Mouse (Mus musculus) c-Kit-negative CD71-positive TER-119-positive erythroid progenitor cells, embryonic 14.5 days (primary cell): ENCODE data around the gene Nedd9.

Experiments
- DNase-seq: peaks from one replicate; pipeline ENCODE4 v3.0.0-alpha.2; 2013; ENCODE audit warnings: low read depth, low spot score

Nedd9 gene

DNA sequence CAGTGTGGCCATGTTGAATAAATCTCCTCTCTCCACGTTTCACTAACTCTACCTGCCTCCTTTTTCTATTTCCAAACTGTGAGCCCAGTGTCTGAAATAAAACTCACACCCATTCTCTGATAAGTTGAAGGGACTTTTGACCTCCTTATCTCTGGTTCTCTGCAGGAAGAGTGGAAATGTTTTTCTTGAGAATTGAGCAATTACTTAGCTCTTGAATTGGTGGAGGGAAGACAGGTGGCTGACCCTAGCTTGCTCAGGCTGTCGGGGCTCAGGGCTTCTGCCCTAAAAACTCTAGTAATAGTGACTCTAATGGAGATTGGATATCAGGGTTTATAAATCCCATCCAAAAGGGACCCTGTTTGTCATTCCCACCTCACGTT is 143.3 kb downstream of the Nedd9 start:
- no peak for DNase-seq

DNA sequence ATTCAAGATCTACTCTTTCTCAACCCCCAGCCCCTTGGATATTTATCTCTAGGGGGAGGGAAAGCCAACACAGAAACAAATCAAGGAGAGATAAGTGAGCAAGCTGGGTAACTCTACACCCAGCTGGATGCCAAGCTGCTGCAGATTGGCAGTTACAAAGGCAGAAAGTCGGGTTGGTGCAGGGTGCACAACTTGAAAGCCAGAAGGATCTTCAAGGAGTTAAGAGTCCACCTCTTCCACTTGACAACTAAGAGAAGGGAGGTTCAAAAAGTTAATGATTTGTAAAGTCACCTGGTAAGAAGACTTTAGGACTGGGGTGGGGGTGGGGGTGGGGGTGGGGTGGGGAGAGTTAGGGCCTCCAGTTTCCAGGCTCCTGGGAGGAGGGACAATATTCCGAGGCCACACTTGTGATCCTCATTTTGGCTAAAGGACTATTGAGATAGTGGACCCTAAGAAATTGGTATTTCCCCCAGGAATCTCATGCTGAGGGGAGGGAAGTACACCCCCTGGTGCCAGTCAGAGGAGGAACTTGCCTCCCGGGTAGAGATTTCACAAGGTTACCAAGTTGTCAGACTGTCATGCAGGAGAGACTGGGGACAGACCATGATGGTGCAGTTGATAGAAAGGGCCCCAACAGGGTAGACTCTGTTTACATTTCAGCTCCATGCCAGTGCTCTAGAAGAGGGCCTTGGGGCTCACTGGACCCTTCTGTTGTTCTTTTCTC is 143.8 kb downstream of the Nedd9 start:
- DNase-seq, result no peak

DNA sequence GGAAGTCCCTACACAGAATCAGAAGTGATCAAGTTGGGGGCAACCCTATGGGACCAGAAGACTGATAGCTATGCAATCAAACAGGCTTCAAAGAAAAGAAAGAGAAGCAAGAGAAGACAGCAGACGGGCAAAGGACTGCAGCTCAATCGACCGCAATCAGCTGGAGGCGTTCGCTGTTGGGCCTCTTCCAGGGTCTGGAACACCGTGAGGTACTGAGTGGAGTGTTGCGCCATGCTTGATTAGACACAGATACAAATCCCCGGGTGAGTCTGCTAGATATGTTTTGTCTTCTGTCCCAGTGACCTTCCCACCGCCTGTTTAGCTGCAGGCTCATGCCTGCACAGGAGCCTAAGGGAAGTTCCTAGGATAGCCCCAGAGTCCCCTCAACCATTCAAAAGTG is 145.7 kb downstream of the Nedd9 start:
- DNase-seq, result no peak

DNA sequence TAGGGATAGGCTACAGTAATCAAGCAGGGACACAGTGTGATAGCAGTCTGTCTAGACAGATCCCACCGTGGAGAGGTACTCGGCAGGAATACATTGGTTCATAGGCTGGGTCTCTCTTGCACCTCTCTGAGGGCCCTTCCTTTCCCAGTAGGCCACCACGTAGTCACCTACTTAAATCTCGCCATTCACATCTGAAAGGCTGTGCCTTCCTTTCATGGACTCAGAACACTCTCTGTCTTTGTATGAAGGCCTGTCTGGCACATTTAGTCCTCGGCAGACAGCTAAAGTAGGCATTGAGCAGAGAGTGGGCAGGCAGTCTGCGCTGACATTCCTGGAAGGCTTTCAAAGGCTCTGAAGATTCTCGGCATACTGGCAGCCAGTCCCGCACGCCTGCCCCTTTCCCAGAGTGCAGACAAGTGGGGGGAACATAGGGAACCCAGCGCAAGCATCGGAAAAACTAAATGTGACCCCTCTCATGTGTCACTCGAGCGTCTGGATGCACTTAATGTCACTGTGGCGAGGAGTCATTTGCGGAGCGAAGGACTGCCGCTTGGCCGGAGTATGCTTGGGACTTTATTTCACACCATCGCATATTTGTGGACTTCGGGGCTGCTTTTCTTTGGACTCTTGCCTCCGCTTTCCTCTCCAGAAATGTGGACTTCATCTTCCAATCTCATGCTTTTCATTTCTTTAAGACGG is 147.4 kb downstream of the Nedd9 start:
- no peak for DNase-seq

DNA sequence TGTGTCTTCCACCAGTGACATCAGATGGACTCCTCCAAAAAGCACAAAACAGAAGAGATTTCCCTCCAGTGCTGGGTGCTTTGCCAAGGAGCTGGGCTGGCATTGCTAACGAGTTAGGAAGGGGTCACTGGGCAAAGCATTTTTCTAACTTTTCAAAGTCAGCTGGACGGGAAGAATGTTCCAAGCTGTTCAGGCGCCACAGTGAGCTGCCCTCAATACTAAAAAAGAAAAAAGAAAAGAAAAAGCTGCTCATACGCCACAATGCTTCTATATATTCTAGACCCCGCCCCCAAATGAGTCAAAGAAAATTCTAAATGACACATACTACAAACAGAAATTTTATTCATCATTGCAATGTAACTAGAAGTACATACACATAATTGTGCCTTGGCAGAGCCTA is 148.0 kb downstream of the Nedd9 start:
- no peak for DNase-seq

DNA sequence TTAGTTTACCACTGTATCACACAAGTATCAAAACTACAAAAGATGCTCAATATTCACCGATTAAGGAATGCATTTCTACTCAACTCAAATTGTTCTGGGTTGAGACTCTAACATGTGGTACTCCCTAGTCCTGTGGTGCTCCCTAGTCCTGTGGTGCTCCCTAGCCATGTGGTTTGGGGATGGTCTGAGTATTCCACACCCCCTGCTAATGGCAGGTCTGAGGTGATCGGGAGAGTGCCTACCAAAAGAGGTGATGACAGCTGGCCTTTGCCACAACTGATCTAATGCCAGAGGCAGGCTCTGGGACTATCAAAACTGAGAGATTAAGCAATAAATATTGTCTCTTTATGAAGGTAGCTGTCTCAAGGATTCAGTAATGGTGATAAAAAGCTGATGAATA is 149.8 kb downstream of the Nedd9 start:
- no peak for DNase-seq

DNA sequence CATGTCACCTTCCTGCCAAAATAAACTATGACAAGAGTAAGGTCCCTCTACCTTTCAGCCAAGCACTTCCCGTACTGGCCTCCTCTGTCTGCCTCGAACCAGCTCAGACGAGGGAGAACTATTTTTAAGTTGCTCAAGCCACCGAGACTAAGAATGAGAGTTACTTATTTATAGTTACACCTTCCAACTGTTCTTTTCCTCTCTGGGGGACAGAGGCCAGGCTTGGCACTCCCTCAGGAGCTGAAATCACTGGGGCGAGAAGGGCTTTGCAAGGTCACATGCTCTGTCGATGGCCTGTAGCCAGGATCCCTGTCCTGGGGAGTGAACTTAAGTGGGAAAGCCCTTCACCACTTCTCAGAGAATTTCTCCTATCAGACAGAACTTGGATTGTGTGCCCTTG is 150.9 kb downstream of the Nedd9 start:
- no peak for DNase-seq

DNA sequence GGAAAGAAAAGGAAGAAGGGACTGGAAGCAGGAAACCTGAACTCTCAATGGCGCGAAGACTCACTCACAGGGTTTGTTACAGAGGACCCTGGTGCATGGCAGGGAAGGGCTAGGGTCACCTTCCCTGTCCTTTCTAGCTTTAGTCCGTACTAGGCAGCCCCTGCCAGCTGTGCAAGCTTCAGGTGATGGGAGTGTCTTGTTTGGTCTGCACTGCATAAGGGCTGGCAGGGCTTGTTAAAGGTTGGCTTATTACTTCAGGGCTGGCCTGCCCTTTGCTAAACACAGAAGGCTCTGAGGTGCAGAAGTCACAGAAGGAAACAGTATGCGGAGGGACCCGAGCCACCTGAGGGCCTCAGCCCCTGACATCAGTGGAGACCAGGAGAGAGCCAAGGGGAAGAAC is 151.4 kb downstream of the Nedd9 start:
- DNase-seq, result no peak

DNA sequence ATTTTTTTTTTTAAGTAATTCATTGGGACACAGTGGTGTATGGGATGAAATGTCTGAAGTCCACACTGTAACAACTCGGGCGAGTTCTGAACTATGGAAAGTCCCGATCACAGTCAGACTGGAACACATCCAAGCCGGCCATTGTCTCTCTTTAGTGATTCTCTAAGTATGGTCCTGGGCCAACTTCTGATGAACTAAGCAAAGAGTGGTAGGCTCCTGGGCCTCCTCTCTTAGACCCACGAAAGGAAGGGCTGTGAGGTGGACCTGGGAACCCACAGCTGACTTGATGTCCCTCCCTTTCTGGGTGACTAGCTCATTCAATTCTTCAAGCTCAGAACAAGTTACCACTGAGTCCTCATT is 152.5 kb downstream of the Nedd9 start:
- no peak for DNase-seq

DNA sequence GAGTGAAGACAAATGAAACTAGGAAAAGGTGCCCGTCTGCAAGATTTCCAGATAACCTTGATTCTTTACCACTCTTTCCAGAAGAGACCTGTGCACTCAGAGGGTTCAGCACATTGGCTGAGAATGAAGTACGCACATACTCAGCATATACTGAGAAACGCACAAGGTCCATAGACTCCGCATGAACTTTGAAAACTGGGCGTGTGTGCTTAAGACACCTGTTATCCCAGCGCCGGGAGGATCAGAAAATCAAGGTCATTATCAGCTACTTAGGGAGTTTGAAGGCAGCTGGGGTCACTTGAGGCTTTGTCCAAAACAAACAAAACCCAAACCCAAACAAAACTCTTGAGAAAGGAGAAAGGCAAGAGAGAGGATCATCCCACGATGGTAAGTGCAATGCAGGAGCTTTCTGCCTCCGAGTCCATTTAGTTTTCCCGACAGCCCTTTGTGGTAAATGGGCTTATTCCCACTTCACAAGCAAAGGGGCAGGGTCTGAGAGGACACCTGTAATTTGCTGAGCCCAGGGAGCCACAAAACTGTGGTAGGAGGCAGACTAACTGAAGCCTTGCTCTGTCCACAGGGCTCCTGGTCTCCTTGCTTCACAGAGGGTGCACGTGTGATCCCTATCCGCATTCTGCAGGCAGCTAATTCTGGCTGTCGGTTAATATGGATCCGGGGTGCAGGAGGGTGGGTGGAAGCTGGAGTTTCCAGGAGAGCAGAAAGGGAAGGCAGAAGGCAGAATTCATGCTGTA is 153.1 kb downstream of the Nedd9 start:
- no peak for DNase-seq

DNA sequence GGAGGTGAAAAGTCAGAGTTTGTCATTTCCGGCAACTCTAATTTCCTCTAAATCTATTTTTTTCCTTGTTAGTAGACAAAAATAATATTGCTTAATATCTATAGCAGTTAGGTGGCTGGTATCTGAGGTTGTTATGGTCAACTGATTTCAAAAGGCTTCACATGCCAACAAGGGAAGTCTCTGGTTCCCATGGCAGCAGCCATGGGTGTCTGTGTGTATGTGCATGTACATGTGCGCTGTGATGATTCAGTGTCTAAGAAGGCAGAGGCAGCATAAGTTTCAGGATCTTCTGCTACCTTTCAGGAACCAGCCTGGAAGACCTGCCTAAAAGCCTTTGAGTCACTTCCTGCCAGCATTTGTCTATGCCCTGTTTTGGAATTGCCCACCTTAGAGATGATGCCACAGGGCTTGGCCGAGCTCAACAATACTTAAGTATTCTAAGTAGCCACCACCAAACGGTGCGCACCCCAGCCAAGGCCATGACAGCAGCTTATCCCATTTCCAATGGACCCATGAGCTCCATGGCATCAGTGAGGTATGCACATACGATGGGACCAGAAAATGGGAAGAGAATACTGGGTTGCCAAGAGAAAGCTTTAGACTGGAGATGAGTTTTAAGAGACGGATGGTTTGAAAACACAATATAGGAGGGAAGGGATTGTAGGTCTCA is 155.4 kb downstream of the Nedd9 start:
- no peak for DNase-seq

DNA sequence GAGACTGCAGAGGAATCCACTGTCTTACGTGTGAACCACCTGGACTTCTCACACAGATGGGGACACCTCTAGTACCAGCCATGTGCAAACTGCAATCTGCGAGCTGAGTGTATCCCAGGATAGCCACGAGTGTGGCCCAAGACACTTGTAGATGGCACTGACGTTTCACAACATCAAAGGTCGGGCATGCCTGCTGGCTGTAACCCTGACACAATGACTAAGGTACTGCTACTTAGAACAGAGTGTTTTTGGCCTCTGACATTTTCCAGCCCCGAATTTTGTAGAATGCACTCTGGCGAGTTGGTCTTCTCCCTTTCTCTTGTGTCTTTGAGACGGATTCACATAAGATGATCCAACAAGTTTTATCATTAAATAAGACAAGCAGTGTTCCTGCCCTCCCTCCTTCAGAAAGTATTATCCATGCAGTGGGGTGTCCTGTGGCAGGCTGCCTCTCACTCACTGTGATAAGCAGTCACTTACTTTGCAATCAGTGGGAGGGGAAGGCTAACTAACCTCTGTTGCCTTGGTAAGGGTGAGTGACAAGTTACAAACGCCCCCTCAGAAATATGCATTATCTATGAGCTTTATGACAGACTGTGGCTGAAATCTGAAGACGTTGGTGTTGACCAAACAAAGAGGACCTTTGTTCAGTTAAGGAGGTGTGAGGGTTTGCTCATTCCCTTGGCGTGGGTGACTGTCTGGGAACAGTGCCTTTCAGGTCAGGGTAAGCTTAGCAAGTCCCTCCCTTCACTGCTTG is 156.4 kb downstream of the Nedd9 start:
- no peak for DNase-seq

DNA sequence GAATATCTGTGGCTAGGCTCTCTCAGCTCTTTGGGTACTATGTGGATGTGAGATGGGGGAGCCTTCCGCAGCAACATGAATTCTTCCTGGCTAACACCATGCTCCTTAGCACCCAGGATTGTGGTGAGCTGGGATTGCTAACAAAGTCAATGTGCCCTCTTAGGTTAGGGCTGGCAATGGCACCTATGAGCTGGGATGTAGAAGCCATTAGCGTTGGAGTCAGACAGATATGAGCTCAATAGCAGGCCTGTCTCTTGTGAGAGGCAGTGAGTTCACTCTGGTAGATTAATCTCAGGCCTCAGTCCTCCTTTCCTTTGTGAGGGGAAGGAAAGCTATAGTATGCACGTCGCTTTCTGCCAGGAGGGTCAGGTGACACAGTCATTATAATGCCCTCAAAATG is 157.1 kb downstream of the Nedd9 start:
- no peak for DNase-seq

DNA sequence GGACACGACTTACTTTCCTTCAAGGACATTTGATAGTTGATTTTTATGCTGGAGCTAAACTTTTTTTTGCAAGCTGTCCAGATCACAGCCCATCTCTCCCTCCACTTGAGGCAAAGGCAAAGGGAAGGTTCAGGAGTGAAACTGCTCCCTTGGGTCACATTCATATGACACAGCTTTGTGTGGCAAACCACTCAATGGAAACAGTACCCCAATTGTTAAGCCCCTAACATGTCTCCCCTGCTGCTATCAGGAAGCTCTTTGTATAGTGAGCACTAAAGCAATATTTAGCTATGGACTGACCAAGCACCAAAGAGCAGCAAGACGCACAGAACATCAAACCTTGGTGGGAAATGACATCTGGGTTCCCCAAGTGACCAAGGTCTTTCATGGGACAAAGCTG is 158.7 kb downstream of the Nedd9 start:
- DNase-seq, result no peak

DNA sequence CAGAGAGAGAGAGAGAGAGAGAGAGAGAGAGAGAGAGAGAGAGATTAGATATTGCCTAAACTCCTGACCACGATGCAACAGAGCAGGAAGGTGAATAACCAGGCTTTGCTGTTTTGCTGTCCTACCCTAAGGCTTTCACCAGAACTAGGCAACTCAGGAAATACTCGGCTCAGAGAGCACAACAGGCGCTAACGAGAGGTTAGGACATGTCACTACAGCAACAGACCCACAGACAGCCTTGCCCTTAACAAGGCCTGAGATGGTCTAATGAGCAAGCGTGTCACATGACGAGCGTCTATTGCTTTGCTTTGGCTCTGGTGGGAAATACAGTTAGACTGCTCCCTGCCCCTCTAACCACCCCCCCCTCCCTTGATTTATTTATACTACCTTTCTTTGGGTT is 159.6 kb downstream of the Nedd9 start:
- DNase-seq, result no peak

DNA sequence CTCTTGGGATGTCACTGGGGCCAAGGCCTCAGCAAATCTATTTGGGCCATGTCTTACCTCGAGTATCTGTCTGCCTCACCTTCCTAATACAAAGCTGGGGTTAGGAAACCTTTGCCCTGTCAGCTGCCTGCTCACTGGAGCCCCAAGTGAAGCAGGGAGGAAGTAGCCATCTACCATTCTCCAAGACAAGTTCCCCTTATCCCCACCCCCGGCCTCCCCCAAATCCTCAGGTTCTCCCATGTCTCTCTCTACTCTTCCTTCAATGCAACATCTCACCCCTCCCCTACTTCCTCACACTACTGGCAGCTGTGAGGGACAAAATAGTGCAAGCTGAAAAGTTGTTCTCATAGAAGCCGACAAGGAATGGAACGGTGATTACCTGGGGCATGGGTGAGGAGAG is 161.0 kb downstream of the Nedd9 start:
- no peak for DNase-seq

DNA sequence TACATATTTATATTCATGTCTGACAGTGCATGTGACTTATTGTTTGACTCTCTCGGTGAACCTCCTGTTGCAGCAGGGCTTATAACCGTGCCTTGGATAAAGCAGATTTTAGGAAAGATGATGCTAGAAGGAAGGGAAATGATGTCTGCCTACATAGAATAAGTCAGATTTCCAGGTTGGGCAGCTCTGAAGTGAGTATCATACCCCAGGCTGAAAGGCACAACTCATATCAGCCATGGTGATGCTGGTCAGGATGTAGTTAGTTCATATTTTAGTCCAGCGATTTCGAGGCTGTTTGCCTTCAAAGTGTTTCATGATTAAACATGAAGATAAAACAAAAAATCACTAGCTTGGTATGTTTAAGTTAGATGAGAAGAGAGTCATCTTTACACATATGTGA is 161.8 kb downstream of the Nedd9 start:
- no peak for DNase-seq

DNA sequence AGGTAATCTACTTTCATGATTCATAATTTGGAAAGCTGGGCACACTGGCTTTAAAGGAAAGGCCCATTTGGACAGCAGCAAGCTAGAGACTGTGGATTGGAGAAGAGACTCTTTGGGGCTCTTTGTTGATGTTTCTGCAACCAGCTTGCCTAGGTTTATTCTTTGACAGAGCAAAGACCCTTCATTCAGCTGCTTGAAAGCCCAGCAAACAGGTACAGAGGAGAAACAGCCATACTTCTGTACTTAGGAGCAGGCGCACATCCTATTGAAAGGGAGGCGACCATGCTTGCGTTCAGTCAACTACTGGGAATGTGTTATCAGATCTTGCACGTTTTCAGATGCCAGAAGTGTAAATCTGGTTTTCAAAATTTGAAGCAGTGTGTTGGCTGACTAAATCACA is 162.5 kb downstream of the Nedd9 start:
- DNase-seq, result no peak

DNA sequence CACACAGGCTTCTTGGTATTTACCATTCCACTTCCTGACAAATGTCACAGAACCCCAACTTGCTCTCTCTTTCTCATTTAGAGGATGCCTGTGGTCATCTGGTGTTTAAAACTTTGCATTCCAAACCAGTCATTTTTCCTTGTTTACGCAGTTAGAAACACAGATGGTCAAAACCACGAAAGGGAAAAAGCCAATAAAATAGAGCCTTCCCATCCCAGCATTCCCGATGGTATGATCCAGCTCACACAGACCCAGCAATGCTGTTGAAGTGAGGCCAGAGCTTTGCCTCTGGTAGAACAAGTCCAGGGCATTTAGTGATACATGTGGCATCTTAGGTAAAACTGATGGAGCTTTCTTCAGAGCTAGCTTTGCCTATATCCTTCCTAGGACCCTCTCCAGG is 165.7 kb downstream of the Nedd9 start:
- DNase-seq, result no peak

DNA sequence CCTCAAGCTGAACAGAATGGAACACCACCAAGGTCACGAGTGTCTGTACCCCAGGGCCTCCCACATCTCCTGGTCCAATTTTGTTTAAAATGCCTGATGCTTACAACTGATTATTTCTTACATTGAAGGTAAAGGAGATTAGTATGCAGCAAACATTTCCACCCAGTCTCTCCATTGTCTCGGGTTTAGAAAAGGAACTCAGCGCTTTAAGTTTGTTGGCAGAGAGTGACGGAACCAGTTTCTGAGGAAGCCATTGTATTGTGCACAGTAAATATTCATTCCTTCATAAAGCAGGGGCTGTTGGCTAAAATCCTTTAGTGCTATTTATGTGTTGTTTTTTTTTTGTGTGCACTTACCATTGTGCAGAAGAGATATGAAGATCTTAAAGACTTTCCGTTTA is 166.4 kb downstream of the Nedd9 start:
- no peak for DNase-seq

DNA sequence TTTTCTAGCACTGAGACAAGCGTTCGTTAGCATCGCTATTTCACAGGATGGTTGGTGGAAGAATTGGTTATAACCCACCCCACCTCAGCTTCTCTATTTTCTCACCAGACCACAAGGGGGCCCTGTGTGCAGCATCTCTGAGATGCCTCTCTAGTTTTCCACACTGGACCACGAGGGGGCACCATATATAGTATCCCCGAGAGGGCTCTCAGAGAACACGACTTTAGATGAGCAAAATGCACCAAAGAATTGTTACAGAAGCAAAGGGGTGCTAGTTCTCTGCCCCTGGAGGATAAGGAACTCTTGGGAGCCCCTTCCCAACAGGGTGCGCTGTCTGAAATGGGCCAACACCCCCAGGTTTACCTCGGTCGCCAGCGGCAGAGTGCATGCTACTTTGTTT is 184.4 kb downstream of the Nedd9 start:
- DNase-seq, result no peak

DNA sequence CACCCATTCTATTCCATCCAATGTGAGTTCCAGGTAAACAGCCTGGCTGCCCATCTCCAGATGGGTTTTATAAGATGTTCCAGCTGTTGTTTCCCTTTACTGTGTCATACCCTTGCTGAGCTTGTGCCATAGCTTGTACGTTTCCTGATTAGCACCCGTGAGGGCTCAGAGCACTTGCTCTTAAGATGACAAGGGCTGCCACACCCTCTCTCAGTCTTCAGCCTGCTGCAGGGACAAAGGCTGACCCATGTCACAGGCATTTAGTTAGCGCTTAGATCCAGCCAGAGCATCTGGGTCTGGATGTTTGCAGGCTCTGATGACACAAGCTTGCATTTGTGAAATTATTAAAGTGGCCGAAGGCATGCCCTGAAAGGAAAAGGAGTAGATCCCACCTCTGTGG is 187.1 kb downstream of the Nedd9 start:
- no peak for DNase-seq
